Mouse (Mus musculus): ENCODE data around the gene Scube2. TPM values are rescaled to one million over a fixed set of nuclear protein-coding genes. Genes with fewer than 3 reads are reported as not detected.

Scube2 gene
- total RNA-seq, 2 experiments from 2014 or later: 1.3 to 1.4 TPM

Other genes starting within 250 kb of the Scube2 start
- gene St5, start 162.1 kb downstream of the Scube2 start, total RNA-seq (2021): 10 to 100 TPM; 43.5 to 47.8 TPM
- 1 to 10 TPM; 5.1 to 6.5 TPM for gene Akip1, start 162.0 kb downstream of the Scube2 start, total RNA-seq (2021)
- gene BC051019, start 141.8 kb downstream of the Scube2 start, total RNA-seq (2021): under 1 TPM; 0.15 to 0.20 TPM
- gene Ascl3, start 134.0 kb downstream of the Scube2 start, total RNA-seq (2021): not detected
- 100 to 1,000 TPM; 102 to 104 TPM for gene Tmem9b, start 112.8 kb downstream of the Scube2 start, total RNA-seq (2021)
- gene Nrip3, start 83.7 kb downstream of the Scube2 start, total RNA-seq (2021): 100 to 1,000 TPM; 215 to 224 TPM
- gene Dennd5a, start 94.8 kb upstream of the Scube2 start, total RNA-seq (2021): 100 to 1,000 TPM; 215 to 216 TPM
- 10 to 100 TPM; 47.0 to 49.1 TPM for gene Tmem41b, start 121.2 kb upstream of the Scube2 start, total RNA-seq (2021)
- gene Ipo7, start 152.6 kb upstream of the Scube2 start, total RNA-seq (2021): 100 to 1,000 TPM in 1 of 2 experiments, 10 to 100 TPM in 1; 93.8 to 104 TPM
- 10 to 100 TPM in 1 of 2 experiments, 1 to 10 TPM in 1; 9.8 to 11.7 TPM for gene Zfp143, start 195.5 kb upstream of the Scube2 start, total RNA-seq (2021)

Data from layer of hippocampus, adult 18-20 months (tissue).